Mouse (Mus musculus) heart, embryonic 12.5 days (tissue): ENCODE results near the gene Dennd2d. TPM values are rescaled to one million over a fixed set of nuclear protein-coding genes. Genes with fewer than 3 reads are reported as not detected.

Experiments
- ATAC-seq: fragments of 200-750 bp; cut with Nextera tagmentation; 2 replicates; pipeline ENCODE4 v1.8.0; 2017; ENCODE audit warnings: moderate TSS enrichment, moderate library complexity; ENCODE audit not compliant: insufficient number of reproducible peaks, low FRiP score
- H3K27ac ChIP-seq: fragments of 300-500 bp; sonication (generic); 2 replicates; pipeline ENCODE4 v1.5.1; 2016; ENCODE audit warnings: mild to moderate bottlenecking, moderate library complexity; ENCODE audit not compliant: poor library complexity, severe bottlenecking
- H3K27me3 ChIP-seq: fragments of 300-500 bp; sonication (generic); replicated peaks from 2 replicates; pipeline ENCODE4 v1.6.1; 2016; ENCODE audit warnings: mild to moderate bottlenecking, moderate library complexity
- H3K36me3 ChIP-seq: fragments of 300-500 bp; sonication (generic); 2 replicates; pipeline ENCODE4 v1.6.1; 2016; ENCODE audit warnings: mild to moderate bottlenecking, moderate library complexity
- H3K4me1 ChIP-seq: fragments of 300-500 bp; sonication (generic); replicated peaks from 2 replicates; pipeline ENCODE4 v1.6.1; 2016; ENCODE audit warnings: mild to moderate bottlenecking
- H3K4me2 ChIP-seq: fragments of 300-500 bp; sonication (generic); 2 replicates; pipeline ENCODE4 v1.6.1; 2016; ENCODE audit warnings: mild to moderate bottlenecking, moderate library complexity
- H3K4me3 ChIP-seq: fragments of 300-500 bp; sonication (generic); 2 replicates; pipeline ENCODE4 v1.5.1; 2016; ENCODE audit warnings: mild to moderate bottlenecking
- H3K9ac ChIP-seq: fragments of 300-500 bp; sonication (generic); 2 replicates; pipeline ENCODE4 v1.6.1; 2016; ENCODE audit warnings: mild to moderate bottlenecking, moderate library complexity
- H3K9me3 ChIP-seq: fragments of 300-500 bp; sonication (generic); replicated peaks from 2 replicates; pipeline ENCODE4 v1.6.1; 2016; ENCODE audit warnings: mild to moderate bottlenecking, moderate library complexity
- WGBS: fragments of 180-500 bp; shearing (Covaris S2); methylation state at CpG from one replicate; pipeline ENCODE4 v1.1.7; 2016; 5-methylcytosine and 5-hydroxymethylcytosine counted together
- polyA plus RNA-seq: library from polyadenylated mRNA; unstranded; fragments of >200 nt; fragmentation: Nextera tagmentation; extraction: Ambion mirVana; gene quantifications from 2 replicates; pipeline ENCODE4 v1.2.1, GENCODE M21; 2016

Gene Dennd2d
- polyA plus RNA-seq, 1 experiment from 2014 or later: 2.0 TPM

DNA sequence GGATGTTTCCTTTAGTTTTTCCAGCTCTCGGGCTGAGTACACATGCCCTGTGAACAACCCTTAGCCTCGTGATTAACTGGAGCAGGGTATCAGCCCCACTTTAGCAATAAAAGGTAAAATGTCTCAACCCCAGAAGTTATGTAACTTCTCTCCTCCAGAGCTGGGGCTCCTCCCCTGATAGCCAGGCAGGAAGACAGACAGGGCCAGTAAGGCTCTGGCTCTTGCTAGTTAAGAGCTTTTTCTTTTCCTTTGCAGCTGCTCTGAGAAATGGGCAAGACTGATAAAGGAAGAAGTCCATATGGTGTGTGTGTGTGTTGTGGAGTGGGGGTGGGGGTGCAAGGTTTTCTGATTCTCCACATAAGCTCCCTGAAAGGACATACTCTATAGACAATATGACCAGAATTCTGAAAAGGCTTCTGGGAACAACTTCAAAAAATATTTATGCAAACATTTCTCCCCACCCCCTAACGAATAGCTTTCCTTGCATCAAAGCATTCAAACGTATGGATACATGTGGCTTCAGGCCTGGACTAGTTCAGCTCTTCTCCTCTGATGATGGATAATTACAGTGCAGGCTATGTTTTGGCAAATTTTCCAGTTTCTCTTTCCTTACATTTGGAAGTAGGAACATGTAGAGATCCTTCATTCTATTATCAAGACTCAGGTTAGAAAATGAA, 14.0 kb downstream of the Dennd2d start:
- no peaks in the 10 kb centered on the region for H3K36me3 ChIP-seq
- peak; percentile 37; the same call in 1 of the 2 replicates for ATAC-seq
- H3K4me3 ChIP-seq: no peak overlapping the region
- H3K4me1 ChIP-seq: peaks cover 36% of the 10 kb centered on the region
- 48% methylated on average over 4 of the region's 4 CpGs for WGBS
- no peaks in the 10 kb centered on the region for H3K9me3 ChIP-seq
- peak overlapping the region; percentile 33 for H3K27ac ChIP-seq
- H3K9ac ChIP-seq: no peak overlapping the region
- no peaks in the 10 kb centered on the region for H3K27me3 ChIP-seq
- H3K4me2 ChIP-seq: no peak overlapping the region

DNA sequence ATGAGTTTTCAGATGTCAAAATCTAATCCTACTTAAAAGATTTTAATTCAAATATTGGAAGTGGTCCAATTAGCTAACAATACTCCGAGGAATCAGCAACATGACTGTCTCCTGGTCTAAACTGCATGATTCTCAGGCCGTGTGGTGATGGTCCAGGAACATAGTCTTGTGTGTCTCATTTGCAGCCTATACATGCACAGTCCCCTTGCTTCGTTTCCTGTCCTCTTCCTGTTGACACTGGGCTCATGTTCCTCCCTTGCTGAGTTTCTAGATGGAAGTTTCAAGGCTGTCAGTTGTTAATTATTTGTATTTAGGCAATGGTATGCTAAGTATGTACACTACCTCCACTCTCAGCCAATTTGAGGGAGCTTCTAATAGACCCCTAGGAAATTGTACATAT, 14.8 kb downstream of the Dennd2d start:
- Histone ChIP-seq H3K9me3 (no peaks in the 10 kb centered on the region), H3K27me3 (no peaks in the 10 kb centered on the region), H3K4me1 (peaks cover 31% of the 10 kb centered on the region), H3K4me3 (no peak overlapping the region), H3K36me3 (0 out of 2 replicates have a peak, but pooled peaks cover 5% of the 10 kb centered on the region), H3K9ac (no peak overlapping the region), H3K27ac (no peak overlapping the region), H3K4me2 (no peak overlapping the region)
- 57% methylated on average over 3 of the region's 3 CpGs for WGBS
- no peak for ATAC-seq

DNA sequence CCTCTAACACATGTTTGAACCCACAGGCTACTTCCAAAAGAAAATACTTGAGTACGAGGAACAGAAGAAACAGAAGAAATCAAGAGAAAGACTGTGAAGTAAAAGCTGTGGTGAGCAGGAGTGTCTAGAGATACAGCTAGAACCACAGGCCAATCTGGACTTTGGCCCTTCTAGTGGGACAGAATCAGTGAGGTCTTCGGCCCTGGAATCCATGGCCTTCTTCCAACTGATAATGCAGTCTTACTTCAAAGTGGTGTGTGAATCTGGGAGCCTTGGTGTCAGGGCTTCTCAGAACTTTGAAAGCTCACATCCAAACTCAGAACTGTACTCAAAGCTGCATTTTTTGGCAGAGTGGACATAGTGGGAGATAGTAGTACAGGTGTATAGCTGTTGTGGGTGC, 18.3 kb downstream of the Dennd2d start:
- no peak for ATAC-seq
- no peaks in the 10 kb centered on the region for H3K9me3 ChIP-seq
- H3K27ac ChIP-seq: no peak overlapping the region
- H3K27me3 ChIP-seq: no peaks in the 10 kb centered on the region
- peaks cover 14% of the 10 kb centered on the region for H3K4me1 ChIP-seq
- H3K4me2 ChIP-seq: no peak overlapping the region
- peaks cover 19% of the 10 kb centered on the region; the same call in 1 of the 2 replicates for H3K36me3 ChIP-seq
- WGBS: 76% methylated on average over 2 of the region's 2 CpGs
- H3K4me3 ChIP-seq: no peak overlapping the region
- no peak overlapping the region for H3K9ac ChIP-seq

DNA sequence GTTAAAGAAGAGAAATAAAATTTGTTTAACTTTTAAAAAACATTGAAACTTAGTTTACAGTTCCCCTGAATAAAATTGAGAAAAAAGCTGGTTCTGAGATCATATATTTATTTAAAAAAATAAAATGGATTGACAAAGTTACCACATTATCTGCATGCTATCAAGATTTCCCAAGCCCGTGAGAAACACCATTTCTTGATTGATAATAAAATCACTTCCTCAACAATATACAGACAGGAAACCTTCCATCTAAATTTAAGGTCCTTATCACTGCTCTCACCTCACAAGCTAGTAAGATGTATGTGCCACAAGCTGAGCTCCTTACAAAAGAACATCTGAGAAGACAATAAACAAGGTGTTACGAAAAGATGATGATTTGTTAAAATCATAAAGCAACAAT, 20.7 kb downstream of the Dennd2d start:
- 69% methylated on average over 2 of the region's 2 CpGs for WGBS
- no peak overlapping the region for H3K27ac ChIP-seq
- H3K4me2 ChIP-seq: no peak overlapping the region
- no peaks in the 10 kb centered on the region for H3K27me3 ChIP-seq
- no peaks in the 10 kb centered on the region for H3K4me1 ChIP-seq
- ATAC-seq: no peak
- no peak overlapping the region for H3K4me3 ChIP-seq
- no peaks in the 10 kb centered on the region for H3K9me3 ChIP-seq
- peaks cover 19% of the 10 kb centered on the region; the same call in 1 of the 2 replicates for H3K36me3 ChIP-seq
- no peak overlapping the region for H3K9ac ChIP-seq

DNA sequence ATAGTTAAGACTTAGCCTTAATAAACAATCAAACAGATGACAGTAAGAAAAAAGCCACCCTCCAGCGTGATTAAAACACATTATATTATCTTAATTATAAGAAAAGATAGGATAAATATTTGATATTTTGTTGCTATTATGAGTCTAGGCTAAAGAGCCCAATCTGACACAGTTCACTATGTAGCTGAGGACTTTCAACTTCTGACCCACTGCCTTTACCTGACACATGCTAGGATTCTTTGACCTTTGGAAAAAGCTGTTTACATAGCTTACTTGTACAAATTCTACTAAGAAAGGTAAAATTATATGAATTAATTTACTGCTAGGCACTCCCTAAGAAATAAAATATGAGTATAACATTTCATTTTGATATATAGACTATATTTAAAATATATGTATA, 28.5 kb downstream of the Dennd2d start:
- Histone ChIP-seq H3K27ac (no peak overlapping the region), H3K36me3 (no peaks in the 10 kb centered on the region), H3K27me3 (no peaks in the 10 kb centered on the region), H3K9ac (no peak overlapping the region), H3K4me1 (no peaks in the 10 kb centered on the region), H3K9me3 (no peaks in the 10 kb centered on the region), H3K4me2 (no peak overlapping the region), H3K4me3 (no peak overlapping the region)
- ATAC-seq: no peak
- WGBS: 78% methylated on average over 1 of the region's 1 CpGs

DNA sequence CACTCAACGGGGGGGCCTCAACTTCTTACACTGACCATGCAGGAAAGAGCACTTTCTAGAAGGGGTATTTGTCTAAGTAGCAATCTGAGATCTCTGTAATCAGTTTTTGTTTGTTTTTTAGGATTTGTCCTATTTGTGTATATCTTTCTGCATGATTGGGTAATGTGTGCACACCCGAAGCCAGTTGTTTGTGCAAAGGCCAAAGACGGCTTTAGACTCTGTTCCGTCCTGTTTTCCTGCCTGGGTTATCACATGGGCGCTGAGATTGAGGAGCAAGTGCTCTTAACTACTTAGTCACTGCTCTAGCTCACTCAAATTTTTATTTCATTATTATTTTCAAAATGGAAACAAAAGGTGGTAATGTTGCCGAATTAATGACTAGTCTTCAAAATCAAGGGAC, 32.8 kb downstream of the Dennd2d start:
- Histone ChIP-seq H3K4me1 (no peaks in the 10 kb centered on the region), H3K4me2 (no peak overlapping the region), H3K9ac (no peak overlapping the region), H3K36me3 (0 out of 2 replicates have a peak, but pooled peaks cover 2% of the 10 kb centered on the region), H3K4me3 (no peak overlapping the region), H3K27me3 (no peaks in the 10 kb centered on the region), H3K9me3 (no peaks in the 10 kb centered on the region), H3K27ac (no peak overlapping the region)
- WGBS: 78% methylated on average over 6 of the region's 6 CpGs
- ATAC-seq: no peak

DNA sequence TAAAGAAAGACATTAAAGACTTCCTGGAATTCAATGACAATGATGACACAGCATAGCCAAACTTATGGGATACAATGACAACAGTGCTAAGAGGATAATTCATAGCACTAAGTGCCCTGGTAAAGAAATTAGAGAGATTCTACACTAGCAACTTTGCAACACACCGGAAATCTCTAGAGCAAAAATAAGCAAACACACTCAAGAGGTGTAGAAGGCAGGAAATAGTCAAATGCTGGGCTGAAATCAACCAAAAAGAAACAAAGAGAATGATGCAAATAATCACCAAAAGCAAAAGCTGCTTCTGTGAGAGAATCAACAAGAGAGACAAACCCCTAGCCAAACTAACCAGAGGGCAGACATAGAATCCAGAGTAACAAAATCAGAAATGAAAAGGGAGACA, 40.5 kb downstream of the Dennd2d start:
- 90% methylated on average over 1 of the region's 1 CpGs for WGBS
- ATAC-seq: no peak
- no peak overlapping the region for H3K27ac ChIP-seq

DNA sequence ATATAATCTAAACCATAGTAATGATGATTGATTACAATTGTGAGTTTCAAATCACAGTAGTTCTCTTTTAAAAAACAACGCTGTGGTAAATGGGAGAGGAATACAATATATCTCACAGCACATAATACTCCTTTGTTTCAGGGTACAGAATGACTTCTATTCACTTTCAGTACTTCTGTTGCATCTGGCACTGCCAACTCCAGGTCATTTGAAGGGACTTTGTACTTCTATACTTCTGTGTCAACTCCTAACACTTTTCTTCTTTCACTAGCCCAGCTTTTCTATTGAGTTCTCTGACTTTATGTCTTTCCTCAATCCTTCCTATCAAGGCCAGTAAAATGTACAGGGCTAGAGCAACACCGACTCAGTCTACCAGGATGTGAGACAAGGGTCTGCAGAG, 44.2 kb downstream of the Dennd2d start:
- Histone ChIP-seq H3K9ac (no peak overlapping the region), H3K4me1 (no peaks in the 10 kb centered on the region), H3K4me2 (no peak overlapping the region), H3K36me3 (peaks cover 3% of the 10 kb centered on the region), H3K4me3 (no peak overlapping the region), H3K27me3 (no peaks in the 10 kb centered on the region), H3K27ac (no peak overlapping the region), H3K9me3 (no peaks in the 10 kb centered on the region)
- 92% methylated on average over 2 of the region's 2 CpGs for WGBS
- ATAC-seq: no peak

More for the DNA sequence above, 40.5 kb downstream of the Dennd2d start:
- H3K9ac ChIP-seq: no peak overlapping the region
- no peak overlapping the region for H3K4me2 ChIP-seq
- H3K4me1 ChIP-seq: no peaks in the 10 kb centered on the region
- peaks cover 5% of the 10 kb centered on the region for H3K36me3 ChIP-seq
- H3K4me3 ChIP-seq: no peak overlapping the region
- H3K9me3 ChIP-seq: no peaks in the 10 kb centered on the region
- no peaks in the 10 kb centered on the region for H3K27me3 ChIP-seq

DNA sequence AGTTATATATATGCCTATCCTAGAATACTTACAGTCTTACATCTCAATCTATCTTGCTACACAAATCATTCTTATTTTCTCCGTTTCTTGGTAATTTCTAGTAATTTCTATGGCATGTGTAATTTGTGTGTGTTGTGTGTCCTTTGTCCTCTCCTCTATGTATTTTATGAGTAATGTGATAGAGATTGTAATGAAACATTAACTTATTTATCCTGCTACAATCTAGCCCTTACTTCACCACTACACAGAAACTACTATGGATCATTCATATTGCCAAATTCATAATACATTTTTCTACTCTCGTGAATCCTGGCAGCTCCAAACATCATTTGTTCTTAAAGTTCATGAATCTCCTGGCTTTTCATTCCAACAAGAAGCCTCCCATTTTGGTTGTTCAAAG, 45.8 kb downstream of the Dennd2d start:
- Histone ChIP-seq H3K27me3 (no peaks in the 10 kb centered on the region), H3K4me2 (no peak overlapping the region), H3K27ac (no peak overlapping the region), H3K36me3 (peaks cover 3% of the 10 kb centered on the region), H3K4me1 (no peaks in the 10 kb centered on the region), H3K9me3 (no peaks in the 10 kb centered on the region), H3K4me3 (no peak overlapping the region), H3K9ac (no peak overlapping the region)
- WGBS: 89% methylated on average over 2 of the region's 2 CpGs
- ATAC-seq: no peak

DNA sequence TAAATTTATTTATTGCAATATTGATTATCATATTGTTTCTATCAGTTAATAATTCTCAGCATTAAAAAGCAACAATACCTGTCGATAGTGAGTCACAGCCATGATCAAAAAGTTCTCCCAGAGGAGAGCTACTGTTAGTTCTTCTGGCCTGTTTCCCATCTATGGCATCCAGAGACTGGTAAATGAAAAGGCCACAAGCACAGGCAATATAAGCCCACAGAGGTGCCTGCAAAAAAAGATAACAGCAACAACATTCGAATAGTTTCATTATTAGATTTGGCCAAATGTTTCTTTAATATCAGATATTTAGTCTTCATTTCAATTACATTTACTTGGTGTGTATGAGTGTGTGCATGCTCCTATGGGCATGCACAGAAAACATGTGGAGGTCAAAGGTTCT, 51.1 kb downstream of the Dennd2d start:
- WGBS: 92% methylated on average over 2 of the region's 2 CpGs
- H3K4me3 ChIP-seq: no peak overlapping the region
- ATAC-seq: no peak
- no peaks in the 10 kb centered on the region for H3K27me3 ChIP-seq
- H3K27ac ChIP-seq: no peak overlapping the region
- no peak overlapping the region for H3K9ac ChIP-seq
- H3K4me1 ChIP-seq: no peaks in the 10 kb centered on the region
- peaks cover 8% of the 10 kb centered on the region for H3K36me3 ChIP-seq
- no peaks in the 10 kb centered on the region for H3K9me3 ChIP-seq
- no peak overlapping the region for H3K4me2 ChIP-seq

DNA sequence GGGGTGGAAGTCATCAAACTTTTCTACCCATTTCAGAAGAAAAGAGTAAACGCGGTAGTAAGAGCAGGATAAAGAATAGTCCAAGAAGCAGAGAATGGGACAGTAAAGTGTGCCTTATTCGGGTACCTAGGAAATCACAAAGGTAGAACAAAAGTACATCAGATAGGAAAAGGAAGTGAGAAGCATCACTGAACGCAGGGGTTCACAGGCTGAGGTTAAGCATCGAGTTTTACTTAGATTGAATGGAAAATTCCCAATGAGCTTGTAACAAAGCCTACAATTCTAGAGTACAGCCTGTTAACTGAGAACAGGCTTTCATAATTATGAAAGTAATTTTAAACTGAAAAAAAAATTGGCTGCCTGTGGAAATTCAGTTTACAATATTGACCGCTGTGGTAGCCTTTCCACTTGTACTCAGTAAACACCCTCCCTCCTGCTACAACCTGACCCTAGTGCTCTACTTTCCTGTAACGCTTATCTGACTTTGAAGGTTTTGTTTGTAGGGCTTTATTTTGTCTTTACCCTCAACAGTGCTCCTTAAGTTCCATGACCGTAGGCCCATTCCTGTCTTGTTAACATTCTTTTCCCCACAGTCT, 62.6 kb downstream of the Dennd2d start:
- Histone ChIP-seq H3K27me3 (no peaks in the 10 kb centered on the region), H3K9ac (no peak overlapping the region), H3K36me3 (no peaks in the 10 kb centered on the region), H3K4me3 (no peak overlapping the region), H3K4me2 (no peak overlapping the region), H3K4me1 (peaks cover 6% of the 10 kb centered on the region), H3K27ac (no peak overlapping the region), H3K9me3 (no peaks in the 10 kb centered on the region)
- WGBS: 84% methylated on average over 8 of the region's 8 CpGs
- no peak for ATAC-seq
